Mouse (Mus musculus) heart, adult 18-20 months (tissue): Measurements from ENCODE around the gene Nwd1. TPM values are rescaled to one million over a fixed set of nuclear protein-coding genes. Genes with fewer than 3 reads are reported as not detected.
"Not testable (repeated sequence)": the region's sequence is repeated elsewhere in the genome, so short reads cannot be mapped to it uniquely, and the experiment has no call there.

Experiments used
- DNase-seq, 2 experiments: peaks; one replicate each; pipeline ENCODE4 v3.0.0; 2021 to 2022; ENCODE audit warnings: mixed read lengths in 1 of 2
- long read RNA-seq, 2 experiments: library from polyadenylated mRNA; stranded (forward); transcript quantifications; one replicate each; pipeline ENCODE4 v2.0.0; 2021
- total RNA-seq, 2 experiments: library from RNA; stranded (reverse); gene quantifications; 2 replicates each; pipeline ENCODE4 v1.2.3; 2021

The Nwd1 gene
- total RNA-seq: under 1 TPM; 0.27 to 0.54 TPM
- long read RNA-seq, experiment 1, partial matches to known transcripts: 0 of 1 reads
- long read RNA-seq, experiment 1, other reads (novel, unspliced or antisense): 1 of 1 reads
- long read RNA-seq, experiment 2, partial matches to known transcripts: 0 of 2 reads
- long read RNA-seq, experiment 2, other reads (novel, unspliced or antisense): 2 of 2 reads

GRCm38 (mm10) chr8:72646060-72646767, at the start of gene Nwd1:
Nwd1 (plus strand) TSS chr8:72646711.
- peak; percentile 76 for DNase-seq

DNA sequence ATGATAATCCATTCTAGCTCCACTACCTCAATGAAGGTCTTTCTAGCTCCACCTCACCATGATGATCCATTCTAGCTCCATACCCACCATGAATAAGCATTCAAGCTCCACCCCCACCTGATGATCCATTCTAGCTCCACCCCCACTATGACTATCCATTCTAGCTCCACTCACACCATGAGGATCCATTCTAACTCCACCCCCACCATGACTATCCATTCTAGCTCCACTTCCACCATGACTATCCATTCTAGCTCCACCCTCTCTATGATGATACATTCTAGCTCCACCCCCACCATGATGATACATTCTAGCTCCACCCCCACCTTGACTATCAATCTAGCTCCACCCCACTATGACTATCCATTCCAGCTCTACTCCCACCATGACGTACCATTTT, 3.6 kb upstream of the Nwd1 start:
- DNase-seq: no peak

DNA sequence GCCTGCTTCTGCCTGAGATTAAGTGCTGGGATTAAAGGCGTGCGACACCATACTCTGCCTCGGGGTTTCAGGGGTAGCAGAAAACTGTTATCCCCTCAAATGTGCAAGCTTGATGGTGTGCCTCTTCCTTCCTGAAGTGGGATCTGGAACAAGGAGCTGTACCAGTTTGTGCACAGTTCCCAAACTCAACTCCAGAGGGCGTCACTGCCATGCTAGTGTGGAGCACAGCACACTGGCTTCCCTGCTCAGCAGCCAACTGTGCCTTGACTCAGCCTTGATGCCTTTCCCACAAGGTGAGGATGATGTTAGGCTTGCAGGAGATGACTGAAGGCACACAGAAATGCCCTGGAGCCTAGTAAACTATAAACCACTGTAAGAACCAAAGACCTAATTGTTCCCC, 1.9 kb upstream of the Nwd1 start:
- peak in 1 of 2 experiments; percentile 9 for DNase-seq

DNA sequence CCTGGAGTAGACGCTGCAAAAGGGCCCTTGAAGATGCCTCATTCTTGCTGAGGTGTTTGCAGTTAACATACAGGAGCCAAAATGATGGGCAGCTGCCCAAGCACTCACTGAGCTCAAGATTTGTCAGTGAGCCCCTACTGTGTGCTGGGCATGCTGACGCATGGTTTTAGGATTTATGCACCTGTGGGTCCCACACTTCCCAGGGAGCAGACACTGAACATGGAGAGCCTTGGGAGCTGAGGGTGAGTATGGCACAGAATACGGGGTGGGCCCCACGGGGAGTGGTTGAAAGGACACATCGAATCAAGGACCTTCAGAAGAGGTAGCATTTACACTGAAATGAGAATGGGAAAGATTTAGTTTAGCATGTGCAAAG, 245 bp downstream of the Nwd1 start:
- DNase-seq: no peak

GRCm38 (mm10) chr8:72650697-72651096, 4.2 kb downstream of the Nwd1 start:
- DNase-seq: no peak

DNA sequence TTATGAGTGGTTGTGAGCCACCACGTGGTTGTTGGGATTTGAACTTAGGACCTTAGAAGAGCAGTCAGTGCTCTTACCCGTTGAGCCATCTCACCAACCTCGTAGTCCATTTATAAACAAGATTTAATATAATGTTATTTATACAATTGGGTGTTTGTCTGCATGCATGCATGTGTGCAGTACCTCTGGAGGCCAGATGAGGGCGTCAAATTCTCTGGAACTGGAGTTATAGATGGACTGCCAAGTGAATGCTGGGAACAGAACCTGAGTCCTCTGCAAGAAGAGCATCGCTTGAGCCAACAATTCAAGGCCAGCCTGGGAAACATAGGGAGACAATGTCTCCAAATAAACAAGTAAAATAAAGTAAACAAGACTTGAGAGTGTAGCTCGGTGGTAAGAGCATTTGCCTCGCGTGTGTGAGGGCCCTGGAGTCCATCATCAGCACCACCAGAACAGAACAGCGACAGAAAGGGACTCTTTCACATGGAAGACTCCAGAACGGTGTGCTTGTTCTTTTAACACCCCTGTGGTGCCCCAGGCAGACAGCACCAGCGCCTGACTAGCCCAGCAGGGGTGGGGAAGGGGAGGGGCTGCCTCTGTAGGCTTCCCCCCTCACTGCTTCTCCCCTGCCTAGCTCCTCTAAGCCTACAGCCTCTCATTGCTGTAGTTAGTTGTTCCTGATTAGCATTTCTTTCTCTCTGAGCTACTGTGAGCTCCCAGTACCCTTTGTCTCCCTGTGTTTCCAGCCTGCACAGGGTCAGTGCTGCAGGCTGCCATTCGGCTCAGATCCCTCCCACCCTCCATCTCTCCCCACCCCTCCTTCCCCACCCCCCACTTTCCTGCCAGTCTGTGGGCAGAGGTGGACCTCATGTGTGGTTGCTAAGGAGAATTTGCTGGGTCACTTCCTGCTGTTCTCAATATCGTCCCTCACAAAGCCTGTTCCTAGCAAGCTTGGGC, 8.3 kb downstream of the Nwd1 start:
- no peak for DNase-seq

- no peak for DNase-seq
These were observed 9.0 kb downstream of the Nwd1 start for GRCm38 (mm10) chr8:72655522-72655912.

DNA sequence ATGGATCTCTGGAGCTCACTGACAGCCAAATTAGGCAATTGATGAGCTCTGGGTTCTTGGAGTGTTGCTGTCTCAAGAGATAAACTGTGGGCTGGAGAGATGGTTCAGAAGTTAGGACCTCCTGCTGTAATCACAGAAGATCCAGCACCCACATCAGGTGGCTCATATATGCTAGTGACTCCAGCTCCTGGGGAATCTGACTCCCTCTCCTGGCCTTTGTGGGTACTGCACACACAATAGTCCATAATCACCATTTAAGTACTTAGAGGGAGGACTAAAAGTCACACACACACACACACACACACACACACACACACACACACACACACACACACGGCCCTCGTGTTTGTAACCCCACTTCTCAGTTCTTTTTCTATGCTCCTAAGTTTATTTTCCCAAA, 13.5 kb downstream of the Nwd1 start:
- DNase-seq: no peak

DNA sequence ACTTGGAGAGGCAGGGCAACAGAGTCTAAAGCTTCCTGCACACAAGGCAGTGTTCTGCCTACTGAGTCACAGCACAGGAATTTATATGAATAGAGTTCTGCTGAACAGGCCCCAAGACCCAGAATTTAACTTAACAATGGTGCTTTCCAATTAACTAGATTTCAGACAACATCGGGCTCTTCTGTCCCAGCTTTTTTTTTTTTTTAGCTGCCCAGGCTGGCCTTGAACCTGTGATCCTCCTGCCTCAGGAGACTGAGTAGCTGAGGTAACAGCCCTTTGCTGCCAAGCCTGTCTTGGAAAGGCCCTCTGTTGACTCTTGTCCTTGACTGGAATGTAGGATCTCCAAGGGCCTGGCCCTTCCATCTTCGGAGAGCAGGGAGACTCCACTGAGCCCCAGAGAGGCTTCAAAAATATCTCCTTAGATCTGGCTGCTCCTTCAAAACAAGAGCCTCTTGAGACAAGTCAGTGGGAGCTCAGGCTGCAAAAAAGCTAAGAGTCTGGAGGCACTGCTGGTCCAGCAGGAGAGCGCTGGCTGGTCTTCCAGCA, 17.7 kb downstream of the Nwd1 start:
- DNase-seq: no peak

- DNase-seq: no peak
These were observed 18.2 kb downstream of the Nwd1 start for GRCm38 (mm10) chr8:72664757-72665156.

DNA sequence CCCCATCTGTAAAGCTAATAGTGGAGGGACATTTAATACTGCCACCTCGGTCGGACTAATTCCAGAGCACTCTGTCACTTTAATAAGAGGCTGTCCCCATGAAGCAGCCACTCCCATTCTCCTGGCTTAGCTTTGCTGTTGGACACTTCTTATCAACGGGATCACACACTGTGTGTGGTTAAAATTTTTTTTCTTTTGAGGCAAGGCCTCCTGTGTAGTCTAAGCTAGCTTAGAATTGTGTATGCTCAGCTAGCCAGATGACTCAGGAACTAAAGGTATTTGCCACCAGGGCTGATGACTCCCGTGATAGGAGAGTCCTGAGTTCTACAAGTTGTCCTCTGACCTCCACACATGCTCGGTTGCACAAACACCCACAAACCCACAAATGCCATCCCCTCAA, 18.9 kb downstream of the Nwd1 start:
- DNase-seq: no peak

DNA sequence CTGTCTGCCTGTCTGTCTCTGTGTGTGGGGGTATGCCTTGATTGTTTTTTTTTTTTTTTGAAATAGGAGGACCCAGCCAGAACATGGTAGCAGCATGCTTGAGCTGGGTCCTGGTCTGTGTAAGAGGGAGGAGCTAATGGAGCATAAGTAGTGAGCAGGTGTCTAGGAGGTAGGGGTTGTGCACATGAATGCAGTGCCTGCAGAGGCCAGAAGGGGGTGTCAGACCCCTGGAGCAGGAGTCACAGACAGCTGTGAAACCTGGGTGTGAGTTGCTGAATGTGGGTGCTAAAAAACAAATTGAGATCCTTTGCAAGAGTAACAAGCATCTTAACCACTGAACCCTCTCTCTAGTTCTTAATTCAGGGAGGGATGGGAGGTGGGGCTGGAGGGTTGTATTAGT, 22.4 kb downstream of the Nwd1 start:
- no peak for DNase-seq

GRCm38 (mm10) chr8:72672802-72673201, 26.3 kb downstream of the Nwd1 start:
- DNase-seq: no peak

DNA sequence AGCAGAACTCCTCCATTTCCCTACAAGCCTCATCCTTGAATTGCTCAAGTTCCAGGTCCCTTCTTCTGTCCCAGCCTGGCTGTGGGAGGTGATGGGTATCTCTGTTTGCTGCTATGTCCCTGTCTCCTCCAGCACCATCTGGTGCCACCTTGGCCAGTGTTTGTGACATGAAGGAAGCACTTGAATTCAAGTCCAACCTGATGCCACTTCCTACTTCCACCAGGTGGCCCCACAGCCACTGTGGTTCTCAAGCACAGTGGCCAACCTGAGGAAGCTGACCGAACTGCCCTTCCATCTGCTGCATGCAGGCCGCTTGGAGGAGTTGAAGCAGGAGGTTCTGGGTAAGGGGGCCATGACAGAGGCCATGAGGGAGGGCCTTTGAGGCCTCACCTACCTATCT, 27.7 kb downstream of the Nwd1 start:
- no peak for DNase-seq

DNA sequence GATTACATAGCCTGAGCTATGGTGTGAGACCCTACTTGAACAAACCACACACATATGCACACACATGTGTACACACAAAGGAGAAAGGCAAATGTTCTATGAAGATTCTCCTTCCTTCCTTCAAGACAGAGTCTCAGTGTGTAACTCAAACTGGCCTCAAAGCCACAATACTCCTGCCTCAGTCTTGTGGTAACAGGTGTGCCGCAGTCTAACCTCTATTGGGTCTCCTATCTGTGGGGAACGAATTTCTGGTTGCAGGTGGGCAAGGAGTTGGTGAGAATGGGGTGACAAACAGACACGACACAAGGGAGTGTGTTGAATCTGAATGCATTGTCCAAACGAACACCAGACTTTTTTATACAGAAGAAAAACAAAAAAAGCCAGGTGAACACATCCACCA, 29.9 kb downstream of the Nwd1 start:
- DNase-seq: no peak

GRCm38 (mm10) chr8:72676844-72677243, 30.3 kb downstream of the Nwd1 start:
- not testable (repeated sequence) for DNase-seq

- no peak for DNase-seq
These were observed 30.8 kb downstream of the Nwd1 start for GRCm38 (mm10) chr8:72677331-72677730.

GRCm38 (mm10) chr8:72680133-72680532, 33.6 kb downstream of the Nwd1 start:
- DNase-seq: peak; percentile 23 to 57

DNA sequence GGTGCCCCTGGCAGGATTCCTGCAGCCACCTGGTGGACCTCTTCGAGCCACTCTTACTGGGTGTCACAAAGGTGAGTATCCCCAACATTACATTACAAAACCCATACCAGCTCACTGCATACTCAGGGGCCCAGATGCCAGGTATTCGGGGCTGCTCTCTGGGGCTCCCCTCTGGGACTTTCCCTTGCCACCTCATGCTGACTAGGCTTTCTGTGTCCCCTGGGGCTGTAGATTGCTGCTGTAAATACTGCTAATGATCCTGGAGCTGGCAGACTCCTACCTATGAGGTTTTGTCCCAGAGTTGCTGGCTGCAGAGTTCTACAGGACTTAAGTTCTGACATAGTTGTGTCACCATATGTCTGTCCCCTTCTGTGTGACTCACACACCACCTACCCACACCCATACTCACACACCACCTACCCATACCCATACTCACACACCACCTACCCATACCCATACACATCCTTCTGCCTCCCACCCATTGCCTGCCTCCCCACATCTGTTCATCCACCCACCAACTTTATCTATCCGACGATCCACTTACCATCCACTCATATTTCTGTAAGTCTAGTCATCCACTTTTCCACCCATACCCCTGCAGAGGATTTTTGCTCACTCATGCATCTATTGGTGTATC, 35.7 kb downstream of the Nwd1 start:
- no peak for DNase-seq

- no peak for DNase-seq
These were observed 36.6 kb downstream of the Nwd1 start for GRCm38 (mm10) chr8:72683010-72683521.

DNA sequence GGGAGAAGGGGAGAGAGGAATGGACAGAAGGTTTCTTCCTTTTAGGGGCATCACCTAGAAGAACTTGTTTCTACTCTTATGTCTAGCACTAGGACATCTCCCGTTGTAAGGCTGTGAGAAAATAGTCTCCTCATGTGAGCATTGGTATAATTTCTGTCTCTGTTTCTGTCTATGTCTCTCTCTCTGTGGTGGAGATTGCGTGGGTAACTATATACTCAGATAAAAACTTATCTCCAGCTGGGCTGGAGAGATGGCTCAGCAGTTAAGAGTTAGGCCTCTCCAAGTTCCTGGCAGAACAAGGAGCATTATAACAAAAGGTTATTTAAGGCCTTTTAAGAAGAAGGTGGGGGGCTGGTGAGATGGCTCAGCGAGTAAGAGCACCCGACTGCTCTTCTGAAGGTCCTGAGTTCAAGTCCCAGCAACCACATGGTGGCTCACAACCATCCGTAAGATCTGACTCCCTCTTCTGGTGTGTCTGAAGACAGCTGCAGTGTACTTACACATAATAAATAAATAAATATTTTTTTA, 37.1 kb downstream of the Nwd1 start:
- not testable (repeated sequence) for DNase-seq
